In the genomic region with DNA sequence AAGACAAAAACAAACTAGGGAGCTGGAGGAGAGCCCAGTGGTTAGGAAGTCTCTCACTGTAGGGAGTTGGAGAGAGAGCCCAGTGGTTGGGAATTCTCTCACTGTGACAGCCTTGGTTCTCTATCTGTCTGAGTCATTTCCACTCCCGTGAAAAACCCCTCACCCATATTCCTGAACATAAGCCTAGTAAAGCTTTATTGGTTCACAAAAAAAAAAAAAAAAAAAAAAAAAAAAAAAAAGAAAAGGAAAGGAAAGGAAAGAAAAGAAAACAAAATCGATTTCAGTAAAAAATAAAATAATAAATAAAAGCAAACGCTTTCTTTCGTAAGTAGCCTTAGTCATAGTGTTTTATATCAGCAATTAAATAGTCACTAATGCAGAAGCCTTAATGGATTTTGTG, we compare ENCODE assay signal across 16 mouse cellular contexts.
"Had no signal": no experiment of that assay in that cellular context is flagged by ENCODE, and none has a peak within 500 bp of the region (broad histone marks: within the 10 kb centered on the region; RNA-seq: fewer than 3 reads in every experiment).

No protein-coding gene starts in this region.

- H3K36me3 ChIP-seq: neural tube, embryonic 13.5 days; neural tube, embryonic 15.5 days; stomach, embryonic 15.5 days had no signal

- H3K4me3 ChIP-seq: neural tube, embryonic 13.5 days; neural tube, embryonic 15.5 days; stomach, embryonic 15.5 days had no signal

- H3K9me3 ChIP-seq: neural tube, embryonic 13.5 days; neural tube, embryonic 15.5 days; stomach, embryonic 15.5 days had no signal

- DNase-seq: retina, postnatal 1 day; right cerebral cortex, adult 18-20 months; right cerebral cortex, postnatal 14 days; right cerebral cortex, postnatal 25 days; right cerebral cortex, postnatal 4 days; spleen, adult 18-20 months; thymus, adult 18-20 months; thymus, adult 2 months; thymus, postnatal 14 days; thymus, postnatal 25 days; thymus, postnatal 36 days; thymus, postnatal 4 days had no signal

- H3K27ac ChIP-seq: neural tube, embryonic 13.5 days; neural tube, embryonic 15.5 days; stomach, embryonic 15.5 days; stomach, postnatal 0 days had no signal

- H3K27me3 ChIP-seq: neural tube, embryonic 13.5 days; neural tube, embryonic 15.5 days; stomach, embryonic 15.5 days had no signal

- H3K4me2 ChIP-seq: neural tube, embryonic 13.5 days; neural tube, embryonic 15.5 days; stomach, embryonic 15.5 days had no signal

- H3K9ac ChIP-seq: neural tube, embryonic 13.5 days; neural tube, embryonic 15.5 days; stomach, embryonic 15.5 days had no signal

- H3K4me1 ChIP-seq: neural tube, embryonic 13.5 days; neural tube, embryonic 15.5 days; stomach, embryonic 15.5 days had no signal
